Mouse (Mus musculus): Measurements from ENCODE around the gene Ptpn1. TPM values are rescaled to one million over a fixed set of nuclear protein-coding genes. Genes with fewer than 3 reads are reported as not detected.

Ptpn1 gene
- polyA plus RNA-seq, 1 experiment from 2014 or later = 59.5 TPM

DNA sequence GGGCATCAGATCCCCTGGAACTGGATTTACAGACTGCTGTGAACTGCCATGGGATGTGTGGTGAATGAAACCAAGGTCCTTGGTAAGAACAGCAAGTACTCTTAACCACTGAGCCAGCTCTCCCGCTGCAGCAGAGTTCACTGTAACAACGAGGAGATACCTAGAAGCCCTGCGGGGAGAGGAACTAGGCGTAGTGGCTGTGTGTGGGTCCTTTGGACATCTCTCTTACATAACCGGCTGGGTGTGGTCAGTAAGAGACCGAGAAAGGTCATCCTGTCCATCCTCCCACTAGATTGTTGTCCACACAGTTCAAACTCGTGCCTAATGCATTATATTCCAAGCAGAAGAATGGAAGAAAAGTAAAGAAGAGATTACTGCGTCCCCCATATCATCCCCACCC lies 10.0 kb upstream of the Ptpn1 start:
- Histone ChIP-seq H3K4me2 (no peak overlapping the region), H3K4me3 (no peak overlapping the region), H3K36me3 (no peaks in the 10 kb centered on the region), H3K4me1 (replicated peaks) (peaks cover 16% of the 10 kb centered on the region), H3K9ac (no peak overlapping the region), H3K27me3 (replicated peaks) (no peaks in the 10 kb centered on the region), H3K9me3 (replicated peaks) (no peaks in the 10 kb centered on the region), H3K27ac (ENCODE audit: poor library complexity, severe bottlenecking) (no peak overlapping the region)
- ATAC-seq (ENCODE audit: insufficient number of reproducible peaks, low FRiP score) = no peak
- 73% methylated on average over 8 of the region's 8 CpGs for WGBS

DNA sequence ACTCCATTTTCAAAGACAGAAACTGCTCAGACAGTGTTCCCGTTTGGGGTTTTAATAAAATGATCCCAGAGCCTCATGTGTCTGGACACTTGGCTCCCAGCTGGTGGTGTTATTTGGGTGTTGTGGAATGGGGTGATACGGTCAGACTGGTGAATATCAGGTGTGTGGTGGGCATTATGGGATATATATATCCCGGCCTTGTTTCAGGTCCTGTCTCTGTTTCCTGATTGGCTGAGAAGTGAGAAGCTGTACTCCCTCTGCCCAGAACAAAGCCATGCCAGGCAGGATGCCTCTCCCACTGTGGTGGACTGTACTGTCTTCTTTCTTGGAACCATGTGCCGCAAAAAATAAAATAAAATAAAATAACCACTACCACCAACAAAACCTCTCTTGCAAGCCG lies 7.8 kb upstream of the Ptpn1 start:
- no peak overlapping the region for H3K4me2 ChIP-seq
- no peak overlapping the region for H3K4me3 ChIP-seq
- no peaks in the 10 kb centered on the region for H3K9me3 ChIP-seq (replicated peaks)
- H3K36me3 ChIP-seq = no peaks in the 10 kb centered on the region
- H3K4me1 ChIP-seq (replicated peaks) = peaks cover 12% of the 10 kb centered on the region
- ATAC-seq (ENCODE audit: insufficient number of reproducible peaks, low FRiP score) = no peak
- no peak overlapping the region for H3K27ac ChIP-seq (ENCODE audit: poor library complexity, severe bottlenecking)
- H3K9ac ChIP-seq = no peak overlapping the region
- no peaks in the 10 kb centered on the region for H3K27me3 ChIP-seq (replicated peaks)
- WGBS = 81% methylated on average over 5 of the region's 5 CpGs

DNA sequence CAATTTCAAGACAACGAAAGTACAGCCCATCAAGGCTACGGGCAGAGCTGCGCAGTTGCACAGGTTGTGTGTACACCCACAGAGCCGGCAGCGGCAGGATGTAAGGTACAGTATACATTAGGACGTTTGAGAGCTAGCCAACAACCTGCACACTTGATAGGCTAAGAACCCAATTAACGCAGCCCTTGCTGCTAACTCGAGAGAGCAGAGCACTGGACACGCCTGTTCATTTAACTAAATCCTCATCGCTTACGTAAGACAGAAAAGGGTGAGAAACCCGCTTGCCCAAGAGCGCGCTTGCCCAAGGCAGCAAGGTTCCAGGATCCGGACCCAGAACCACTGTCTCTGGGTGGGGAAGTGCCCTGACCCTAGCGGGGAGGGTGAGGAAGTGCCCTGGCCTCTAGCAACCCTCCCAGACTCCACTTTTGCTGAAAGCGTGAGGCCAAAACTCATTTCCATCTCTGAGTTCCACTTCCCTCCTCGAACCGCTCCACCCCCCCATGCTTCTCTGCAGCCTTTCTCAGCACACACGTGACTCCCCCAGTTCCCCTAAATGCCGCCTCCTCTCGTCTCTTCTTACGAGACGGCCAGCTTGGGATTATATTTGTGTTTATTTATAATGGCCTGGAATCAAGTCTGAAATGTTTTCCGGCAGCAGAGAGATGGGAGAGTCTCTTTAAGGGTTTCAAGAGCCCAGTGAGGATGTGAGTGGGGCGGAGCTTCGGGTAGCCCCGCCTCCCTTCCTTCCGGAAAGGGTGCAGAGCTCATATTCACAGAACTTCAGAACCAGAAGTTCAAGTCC lies 6.9 kb upstream of the Ptpn1 start:
- WGBS = 3% methylated on average over 29 of the region's 29 CpGs
- Histone ChIP-seq H3K9ac (peak overlapping the region; percentile 69), H3K4me3 (peak overlapping the region; percentile 45), H3K36me3 (no peaks in the 10 kb centered on the region), H3K4me2 (peak overlapping the region; percentile 75), H3K4me1 (replicated peaks) (peaks cover 12% of the 10 kb centered on the region), H3K27ac (ENCODE audit: poor library complexity, severe bottlenecking) (peak overlapping the region; percentile 68), H3K9me3 (replicated peaks) (no peaks in the 10 kb centered on the region), H3K27me3 (replicated peaks) (no peaks in the 10 kb centered on the region)
- peak; percentile 54; the same call in 1 of the 2 replicates for ATAC-seq (ENCODE audit: insufficient number of reproducible peaks, low FRiP score)

DNA sequence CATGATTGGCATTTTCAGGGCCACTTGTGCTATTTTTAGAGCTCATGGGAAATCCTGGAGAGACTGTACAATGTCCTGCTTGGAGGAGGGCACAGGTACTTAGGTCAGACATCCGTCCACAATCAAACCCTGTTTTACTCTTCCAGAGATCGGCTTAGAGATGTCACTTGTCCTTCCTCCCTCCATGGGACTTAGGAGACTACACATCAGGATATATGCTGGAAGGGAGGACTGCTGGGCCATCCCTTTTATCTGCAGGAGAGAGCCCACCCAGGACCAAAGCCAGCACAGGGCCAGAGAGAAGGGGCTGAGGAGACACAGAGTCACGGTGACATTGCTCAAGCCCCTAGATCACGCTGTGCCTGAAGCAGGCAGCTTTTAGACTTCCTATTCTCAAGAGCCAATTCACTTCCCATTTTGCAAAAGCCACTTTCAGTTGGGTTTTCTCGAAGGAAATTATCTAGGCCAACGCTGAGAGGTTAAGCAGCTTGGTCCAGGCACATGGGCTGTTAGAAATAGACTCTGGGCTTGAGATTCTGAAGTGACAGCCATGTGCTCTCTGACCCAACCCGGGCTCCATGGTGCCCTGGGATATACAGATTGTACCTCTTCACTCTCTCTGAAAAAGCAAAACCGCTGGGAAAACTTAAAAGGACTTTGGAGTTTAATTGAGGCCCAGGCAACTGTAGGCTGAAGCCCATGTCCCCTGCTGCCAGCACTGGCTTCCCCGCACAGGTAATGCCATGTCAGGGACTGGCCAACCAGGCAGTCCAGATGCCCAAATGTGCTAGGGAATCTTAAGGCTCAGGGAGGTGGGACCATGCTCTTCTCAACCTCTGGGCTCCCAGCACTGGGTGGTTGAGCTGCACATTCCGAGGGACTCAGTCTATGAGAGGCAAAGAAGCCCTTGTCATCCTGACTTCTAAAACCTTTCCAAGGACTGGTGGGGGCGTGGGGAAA lies 5.7 kb upstream of the Ptpn1 start:
- no peaks in the 10 kb centered on the region for H3K36me3 ChIP-seq
- WGBS = 74% methylated on average over 11 of the region's 11 CpGs
- H3K4me1 ChIP-seq (replicated peaks) = peaks cover 6% of the 10 kb centered on the region
- H3K9ac ChIP-seq = no peak overlapping the region
- peak overlapping the region; percentile 75; the same call in 1 of the 2 replicates for H3K4me2 ChIP-seq
- ATAC-seq (ENCODE audit: insufficient number of reproducible peaks, low FRiP score) = no peak
- no peaks in the 10 kb centered on the region for H3K27me3 ChIP-seq (replicated peaks)
- H3K9me3 ChIP-seq (replicated peaks) = no peaks in the 10 kb centered on the region
- no peak overlapping the region for H3K4me3 ChIP-seq
- no peak overlapping the region; the same call in 1 of the 2 replicates for H3K27ac ChIP-seq (ENCODE audit: poor library complexity, severe bottlenecking)

DNA sequence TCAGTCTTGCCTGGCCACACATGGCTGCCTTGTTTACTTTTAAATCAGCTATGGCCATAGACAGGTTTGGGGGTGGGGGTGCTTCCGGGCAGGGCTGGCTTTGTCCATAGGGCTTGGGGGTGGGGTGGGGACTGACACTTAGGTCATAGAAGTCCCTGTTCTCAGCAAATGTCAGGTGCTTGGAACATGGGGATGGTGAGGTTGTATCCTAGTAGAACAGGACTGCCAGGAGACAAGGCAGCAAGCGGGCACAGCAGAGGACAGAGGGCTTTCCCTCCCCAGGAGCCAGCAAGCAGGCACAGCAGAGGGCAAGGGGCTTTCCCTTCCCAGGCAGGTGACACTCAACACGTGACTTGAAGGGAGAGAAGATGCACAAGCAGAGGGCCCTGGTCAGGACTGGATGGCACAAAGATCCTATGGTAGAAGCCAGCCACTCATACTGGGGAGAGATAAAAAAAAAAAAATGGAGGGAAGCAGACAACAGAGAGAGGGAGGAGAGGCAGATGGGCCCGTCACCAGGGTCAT lies 3.8 kb upstream of the Ptpn1 start:
- Histone ChIP-seq H3K9me3 (replicated peaks) (no peaks in the 10 kb centered on the region), H3K27ac (ENCODE audit: poor library complexity, severe bottlenecking) (no peak overlapping the region), H3K27me3 (replicated peaks) (no peaks in the 10 kb centered on the region), H3K4me2 (no peak overlapping the region), H3K4me1 (replicated peaks) (peaks cover 12% of the 10 kb centered on the region), H3K36me3 (no peaks in the 10 kb centered on the region), H3K4me3 (no peak overlapping the region), H3K9ac (no peak overlapping the region)
- no peak for ATAC-seq (ENCODE audit: insufficient number of reproducible peaks, low FRiP score)
- 72% methylated on average over 4 of the region's 4 CpGs for WGBS

DNA sequence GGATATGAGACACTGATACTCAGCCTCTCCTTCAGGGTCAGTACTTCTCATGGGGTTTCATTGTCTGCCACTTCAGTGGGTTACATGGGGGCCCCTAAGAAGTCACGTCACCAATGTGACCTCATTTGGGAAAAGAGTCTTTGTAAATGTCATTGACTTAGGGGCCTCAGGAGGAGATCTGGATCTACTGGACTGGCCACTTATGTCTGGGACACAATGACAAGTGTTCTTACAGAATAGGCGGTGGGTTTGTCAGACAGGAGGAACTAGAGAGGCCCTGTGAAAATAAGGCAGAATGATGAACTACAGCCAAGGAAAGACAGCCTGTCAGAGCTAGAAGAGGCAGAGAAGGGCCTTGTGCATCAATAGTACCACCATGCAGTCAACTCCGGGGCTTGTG lies 2.9 kb upstream of the Ptpn1 start:
- H3K9me3 ChIP-seq (replicated peaks) = no peaks in the 10 kb centered on the region
- H3K4me3 ChIP-seq = no peak overlapping the region
- no peak overlapping the region for H3K4me2 ChIP-seq
- no peaks in the 10 kb centered on the region for H3K27me3 ChIP-seq (replicated peaks)
- no peak for ATAC-seq (ENCODE audit: insufficient number of reproducible peaks, low FRiP score)
- no peaks in the 10 kb centered on the region for H3K36me3 ChIP-seq
- no peak overlapping the region for H3K9ac ChIP-seq
- H3K4me1 ChIP-seq (replicated peaks) = peaks cover 21% of the 10 kb centered on the region
- no peak overlapping the region for H3K27ac ChIP-seq (ENCODE audit: poor library complexity, severe bottlenecking)
- WGBS = 78% methylated on average over 3 of the region's 3 CpGs

DNA sequence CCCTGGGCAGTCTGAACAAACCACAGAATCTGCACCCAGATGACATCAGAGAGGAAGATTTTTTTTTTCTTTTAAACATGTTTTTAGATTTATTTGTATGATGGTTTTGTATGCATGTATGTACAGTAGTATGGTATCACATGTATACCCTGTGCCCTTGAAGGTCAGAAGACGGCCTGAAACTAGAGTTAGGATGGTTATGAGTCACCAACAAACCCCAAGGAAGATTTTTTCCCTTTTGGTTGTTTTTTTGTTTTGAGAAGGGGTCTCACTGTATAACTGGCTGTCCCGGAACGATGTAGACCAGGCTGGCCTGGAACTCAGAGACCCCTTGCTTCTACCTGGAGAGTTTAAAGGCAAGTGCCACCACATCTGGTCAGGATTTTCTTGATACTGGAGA lies 882 bp upstream of the Ptpn1 start:
- Histone ChIP-seq H3K4me1 (replicated peaks) (peaks cover 31% of the 10 kb centered on the region), H3K4me3 (peak overlapping the region; percentile 93; the same call in 1 of the 2 replicates), H3K9ac (peak overlapping the region; percentile 97), H3K36me3 (no peaks in the 10 kb centered on the region), H3K4me2 (peak overlapping the region; percentile 93), H3K9me3 (replicated peaks) (no peaks in the 10 kb centered on the region), H3K27me3 (replicated peaks) (no peaks in the 10 kb centered on the region), H3K27ac (ENCODE audit: poor library complexity, severe bottlenecking) (no peak overlapping the region)
- WGBS = 94% methylated on average over 3 of the region's 3 CpGs
- ATAC-seq (ENCODE audit: insufficient number of reproducible peaks, low FRiP score) = no peak

DNA sequence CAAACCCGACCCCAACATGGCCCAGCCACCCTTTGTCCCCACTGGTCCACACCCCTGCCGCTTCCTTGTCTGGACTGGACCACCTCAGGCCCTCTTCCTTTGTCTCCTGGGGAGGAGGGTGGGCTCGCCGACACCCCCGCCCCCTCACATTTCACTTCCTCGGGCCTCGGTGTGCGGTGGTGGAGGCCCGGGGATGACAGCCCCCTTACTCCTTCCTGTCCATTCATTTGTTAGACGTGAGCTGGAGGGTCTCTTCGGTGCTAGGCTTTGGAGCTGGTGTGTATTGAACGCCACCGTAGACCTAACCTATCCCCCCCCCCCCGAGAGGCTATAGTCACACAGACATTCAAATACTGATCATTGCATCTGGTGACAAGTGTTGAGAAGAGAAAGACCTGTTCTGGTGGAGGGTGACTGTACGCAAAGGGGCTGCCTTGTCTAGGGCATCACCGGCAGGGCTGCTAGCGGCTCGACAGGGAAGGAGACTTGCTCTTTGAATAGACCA lies 922 bp downstream of the Ptpn1 start:
- under 1% methylated on average over 18 of the region's 18 CpGs for WGBS
- Histone ChIP-seq H3K27me3 (replicated peaks) (no peaks in the 10 kb centered on the region), H3K9ac (peak overlapping the region; percentile 97), H3K27ac (ENCODE audit: poor library complexity, severe bottlenecking) (peak overlapping the region; percentile 48), H3K4me2 (peak overlapping the region; percentile 93), H3K4me1 (replicated peaks) (peaks cover 46% of the 10 kb centered on the region), H3K36me3 (no peaks in the 10 kb centered on the region), H3K4me3 (peak overlapping the region; percentile 93), H3K9me3 (replicated peaks) (no peaks in the 10 kb centered on the region)
- peak; percentile 51; the same call in 1 of the 2 replicates for ATAC-seq (ENCODE audit: insufficient number of reproducible peaks, low FRiP score)

DNA sequence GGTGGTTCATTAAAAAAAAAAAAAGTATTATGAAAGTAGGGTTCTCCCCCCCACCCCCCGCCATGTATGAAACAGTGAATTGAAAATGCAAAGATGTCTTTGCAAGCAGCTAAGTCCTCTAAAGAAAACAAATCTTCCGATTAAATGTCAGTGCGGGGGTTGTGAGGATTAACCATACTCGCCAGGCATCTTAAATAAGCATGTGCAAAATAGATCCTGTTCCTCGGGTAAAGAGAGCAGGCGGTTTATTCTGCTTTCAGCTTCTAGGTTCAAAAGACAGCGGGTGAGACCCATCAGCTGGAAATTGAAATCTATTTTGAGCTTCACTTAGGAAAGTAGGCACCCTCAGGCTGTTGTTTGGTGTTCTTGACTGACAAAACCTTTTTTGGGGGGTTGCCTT lies 1.5 kb downstream of the Ptpn1 start:
- H3K9me3 ChIP-seq (replicated peaks) = no peaks in the 10 kb centered on the region
- H3K27me3 ChIP-seq (replicated peaks) = no peaks in the 10 kb centered on the region
- WGBS = 36% methylated on average over 7 of the region's 7 CpGs
- H3K27ac ChIP-seq (ENCODE audit: poor library complexity, severe bottlenecking) = no peak overlapping the region
- peak overlapping the region; percentile 93 for H3K4me3 ChIP-seq
- H3K4me2 ChIP-seq = peak overlapping the region; percentile 93
- peak overlapping the region; percentile 97 for H3K9ac ChIP-seq
- H3K36me3 ChIP-seq = no peaks in the 10 kb centered on the region
- peaks cover 47% of the 10 kb centered on the region for H3K4me1 ChIP-seq (replicated peaks)
- ATAC-seq (ENCODE audit: insufficient number of reproducible peaks, low FRiP score) = no peak

DNA sequence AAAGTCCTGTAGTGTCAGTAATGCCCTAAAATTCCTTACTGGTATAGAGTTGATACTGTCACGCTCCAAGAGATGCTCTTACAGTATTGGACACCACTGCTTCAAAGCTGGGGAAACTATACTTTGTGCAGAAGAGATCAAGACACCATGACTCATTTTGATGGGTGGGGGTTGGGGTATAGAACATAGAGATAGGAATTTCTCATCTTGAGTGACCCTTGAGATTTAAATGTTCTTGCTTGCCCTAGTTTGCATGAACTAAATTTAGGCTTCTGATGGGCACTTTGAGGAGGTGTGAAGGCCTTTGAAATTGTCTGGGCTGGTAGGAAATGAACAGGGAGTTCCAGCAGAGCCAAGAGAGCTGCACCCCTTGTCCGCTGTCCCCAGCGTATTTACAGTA lies 4.1 kb downstream of the Ptpn1 start:
- H3K9me3 ChIP-seq (replicated peaks) = no peaks in the 10 kb centered on the region
- H3K27ac ChIP-seq (ENCODE audit: poor library complexity, severe bottlenecking) = no peak overlapping the region
- peaks cover 73% of the 10 kb centered on the region for H3K4me1 ChIP-seq (replicated peaks)
- 59% methylated on average over 3 of the region's 3 CpGs for WGBS
- 0 out of 2 replicates have a peak overlapping the region, but pooled peaks have one; percentile 0 for H3K4me2 ChIP-seq
- H3K36me3 ChIP-seq = no peaks in the 10 kb centered on the region
- ATAC-seq (ENCODE audit: insufficient number of reproducible peaks, low FRiP score) = no peak
- no peaks in the 10 kb centered on the region for H3K27me3 ChIP-seq (replicated peaks)
- no peak overlapping the region for H3K4me3 ChIP-seq
- no peak overlapping the region for H3K9ac ChIP-seq

DNA sequence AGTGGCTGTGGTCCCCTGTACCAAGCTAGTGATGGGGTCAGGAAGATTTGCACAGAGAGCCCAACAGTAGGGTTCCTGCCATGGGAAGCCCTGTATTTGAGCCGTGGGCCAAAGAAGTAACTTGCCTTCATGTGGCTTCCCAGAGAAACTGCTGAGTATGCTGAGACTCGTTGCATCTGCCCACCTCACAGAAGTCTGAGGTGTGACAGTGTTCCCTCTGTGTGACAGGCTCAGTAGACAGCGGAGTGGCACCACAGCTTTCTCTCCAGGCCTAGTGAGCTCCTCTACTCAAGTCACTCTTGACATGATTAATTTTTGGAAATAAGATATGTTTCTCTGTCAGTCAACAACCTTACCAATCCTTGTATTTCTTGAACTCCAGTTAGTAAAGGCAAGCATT lies 6.9 kb downstream of the Ptpn1 start:
- Histone ChIP-seq H3K4me1 (replicated peaks) (peaks cover 87% of the 10 kb centered on the region), H3K27me3 (replicated peaks) (no peaks in the 10 kb centered on the region), H3K9ac (no peak overlapping the region), H3K27ac (ENCODE audit: poor library complexity, severe bottlenecking) (no peak overlapping the region), H3K9me3 (replicated peaks) (no peaks in the 10 kb centered on the region), H3K4me3 (no peak overlapping the region), H3K36me3 (no peaks in the 10 kb centered on the region), H3K4me2 (no peak overlapping the region)
- no peak for ATAC-seq (ENCODE audit: insufficient number of reproducible peaks, low FRiP score)
- WGBS = 75% methylated on average over 3 of the region's 3 CpGs
